9 mouse cellular contexts compared by ENCODE assay signal in the genomic region with DNA sequence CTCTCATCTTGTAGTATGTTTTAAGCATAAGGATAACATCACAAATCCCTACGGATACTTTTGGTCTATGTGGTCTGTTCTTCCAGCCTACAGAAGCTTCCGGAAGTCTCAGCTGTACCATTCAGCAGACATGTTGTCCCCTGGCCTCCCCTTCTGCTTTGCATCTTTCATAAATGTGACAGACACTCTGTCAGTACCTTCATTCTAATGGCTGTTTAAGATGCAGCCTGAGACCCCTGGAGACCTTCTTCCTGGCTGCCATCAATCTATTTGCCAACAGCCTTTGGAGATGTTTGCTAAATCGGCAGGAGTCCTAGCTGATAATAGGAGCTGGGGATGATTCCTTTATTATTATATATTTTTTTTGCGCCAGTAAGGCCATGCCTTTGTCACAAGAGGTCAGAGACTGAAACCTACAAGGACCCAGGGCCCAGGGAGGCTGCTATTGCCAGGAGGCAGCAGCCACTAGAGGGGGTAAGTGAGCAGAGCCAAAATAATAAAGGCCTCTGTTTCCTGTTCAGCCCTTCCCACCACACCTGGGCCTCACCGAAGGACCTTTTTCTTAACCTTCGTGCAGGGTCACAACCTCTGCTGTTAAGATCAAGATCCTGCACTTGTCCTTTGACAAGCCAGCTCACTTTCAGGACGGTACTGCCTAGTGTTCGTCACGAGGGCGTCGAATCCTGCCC. TPM values are rescaled to one million over a fixed set of nuclear protein-coding genes. Genes with fewer than 3 reads are reported as not detected.
DNase-seq lines count a peak whose midpoint lies in the region; TF ChIP-seq lines count a peak whose summit lies in the region.
"Had no signal": no experiment of that assay in that cellular context is flagged by ENCODE, and none has a peak within 500 bp of the region (broad histone marks: within the 10 kb centered on the region; RNA-seq: fewer than 3 reads in every experiment).

No protein-coding gene starts in this region.

- WGBS in limb, embryonic 10.5 days: 57% methylated on average over 11 of the region's 11 CpGs

- no peak overlapping the region for H3K27ac ChIP-seq in bone marrow macrophage, adult 2 months (ENCODE audit: insufficient read depth, low read depth, low read length)
- H3K27ac ChIP-seq in limb, embryonic 10.5 days: peak overlapping the region; percentile 53
- H3K27ac ChIP-seq: liver, embryonic 13.5 days had no signal

- H3K9me3 ChIP-seq in limb, embryonic 10.5 days (replicated peaks): no peaks in the 10 kb centered on the region
- H3K9me3 ChIP-seq: liver, embryonic 13.5 days had no signal

- TF ChIP-seq CTCF in bone marrow macrophage, adult 2 months (IDR thresholded peaks at IDR 0.05; ENCODE audit: low read depth, low read length): peak; percentile 63

- intact Hi-C loops in heart, postnatal 10 days (cut with DNase I): loop anchor here (1.0 kb wide), 1 partner anchor 51 kb away; no protein-coding TSS in a partner anchor

- H3K4me1 ChIP-seq in bone marrow macrophage, adult 2 months (ENCODE audit: control insufficient read depth, insufficient read depth, low read length): peaks cover 27% of the 10 kb centered on the region
- H3K4me1 ChIP-seq in limb, embryonic 10.5 days: peaks cover 7% of the 10 kb centered on the region

- peak; percentile 29 to 51 for DNase-seq in heart, postnatal 10 days
- DNase-seq in heart, adult 9 months (ENCODE audit: low spot score in 2 of 2): no peak
- peak; percentile 76 for DNase-seq in CD4-positive, CD25-positive, alpha-beta regulatory T cell, adult 2 months (ENCODE audit: low read depth, low spot score)
- peak; percentile 68 for DNase-seq in limb, embryonic 10.5 days (ENCODE audit: low spot score)
- DNase-seq in retina, postnatal 1 day: peak; percentile 30
- no peak for DNase-seq in layer of hippocampus, postnatal 36 days
- DNase-seq in frontal cortex, postnatal 14 days (ENCODE audit: low spot score in 2 of 2): no peak
- DNase-seq: liver, embryonic 13.5 days had no signal

- no peaks in the 10 kb centered on the region for H3K27me3 ChIP-seq in limb, embryonic 10.5 days (ENCODE audit: low read depth, poor library complexity, severe bottlenecking)
- H3K27me3 ChIP-seq: liver, embryonic 13.5 days had no signal

- H3K4me3 ChIP-seq in bone marrow macrophage, adult 2 months (ENCODE audit: insufficient read depth, low read length): no peak overlapping the region
- no peak overlapping the region for H3K4me3 ChIP-seq in limb, embryonic 10.5 days
- H3K4me3 ChIP-seq: liver, embryonic 13.5 days had no signal

- no peak for TF ChIP-seq POLR2A in bone marrow macrophage, adult 2 months (IDR thresholded peaks at IDR 0.05; ENCODE audit: borderline replicate concordance, low read depth, low read length)

- H3K36me3 ChIP-seq in limb, embryonic 10.5 days: no peaks in the 10 kb centered on the region
- H3K36me3 ChIP-seq: liver, embryonic 13.5 days had no signal

RNA-seq across cellular contexts. Expression of a gene that starts 24.7 kb away (rescaled TPM):
- 10 to 100 TPM; 53.6 to 60.3 TPM for total RNA-seq in heart, postnatal 10 days (2021)
- not detected in 2 replicates for polyA plus RNA-seq in bone marrow macrophage, adult 2 months (2012; ENCODE audit: insufficient read depth, insufficient read length, missing spikeins)
- 1.8 and 2.4 TPM in 2 replicates for polyA plus RNA-seq in limb, embryonic 10.5 days (2016; fragmentation: Nextera tagmentation; extraction: Ambion mirVana)
- not detected for total RNA-seq in layer of hippocampus, postnatal 36 days (2021)

RNA-seq across cellular contexts. Expression of a gene that starts 27.0 kb away (rescaled TPM):
- not detected for total RNA-seq in heart, postnatal 10 days (2021)
- not detected in 2 replicates for polyA plus RNA-seq in bone marrow macrophage, adult 2 months (2012; ENCODE audit: insufficient read depth, insufficient read length, missing spikeins)
- polyA plus RNA-seq in limb, embryonic 10.5 days (2016; fragmentation: Nextera tagmentation; extraction: Ambion mirVana): 0.18 and 0.19 TPM in 2 replicates
- not detected for total RNA-seq in layer of hippocampus, postnatal 36 days (2021)
- polyA plus RNA-seq: liver, embryonic 13.5 days had no signal

Comparison
In these comparisons a context has a peak if more than half of its experiments do, and no peak if none do; other contexts are left out.
1. DNase-seq: peak in heart, postnatal 10 days (2 of 2), CD4-positive, CD25-positive, alpha-beta regulatory T cell, adult 2 months (single experiment), limb, embryonic 10.5 days (single experiment) and retina, postnatal 1 day (single experiment); none in heart, adult 9 months (0 of 2), layer of hippocampus, postnatal 36 days (0 of 2) and frontal cortex, postnatal 14 days (0 of 2).
2. RNA of a gene that starts 24.7 kb away (total RNA-seq): 53.6 to 60.3 TPM in heart, postnatal 10 days; not detected in layer of hippocampus, postnatal 36 days; every median in the first group is over 10 times any median in the second.